Mouse (Mus musculus) heart, embryonic 12.5 days (tissue): ENCODE results near the gene Omp. TPM values are rescaled to one million over a fixed set of nuclear protein-coding genes. Genes with fewer than 3 reads are reported as not detected.

Experiments used
- ATAC-seq: fragments of 200-750 bp; cut with Nextera tagmentation; 2 replicates; pipeline ENCODE4 v1.8.0; 2017; ENCODE audit warnings: moderate TSS enrichment, moderate library complexity; ENCODE audit not compliant: insufficient number of reproducible peaks, low FRiP score
- H3K27ac ChIP-seq: fragments of 300-500 bp; sonication (generic); 2 replicates; pipeline ENCODE4 v1.5.1; 2016; ENCODE audit warnings: mild to moderate bottlenecking, moderate library complexity; ENCODE audit not compliant: poor library complexity, severe bottlenecking
- H3K27me3 ChIP-seq: fragments of 300-500 bp; sonication (generic); replicated peaks from 2 replicates; pipeline ENCODE4 v1.6.1; 2016; ENCODE audit warnings: mild to moderate bottlenecking, moderate library complexity
- H3K36me3 ChIP-seq: fragments of 300-500 bp; sonication (generic); 2 replicates; pipeline ENCODE4 v1.6.1; 2016; ENCODE audit warnings: mild to moderate bottlenecking, moderate library complexity
- H3K4me1 ChIP-seq: fragments of 300-500 bp; sonication (generic); replicated peaks from 2 replicates; pipeline ENCODE4 v1.6.1; 2016; ENCODE audit warnings: mild to moderate bottlenecking
- H3K4me2 ChIP-seq: fragments of 300-500 bp; sonication (generic); 2 replicates; pipeline ENCODE4 v1.6.1; 2016; ENCODE audit warnings: mild to moderate bottlenecking, moderate library complexity
- H3K4me3 ChIP-seq: fragments of 300-500 bp; sonication (generic); 2 replicates; pipeline ENCODE4 v1.5.1; 2016; ENCODE audit warnings: mild to moderate bottlenecking
- H3K9ac ChIP-seq: fragments of 300-500 bp; sonication (generic); 2 replicates; pipeline ENCODE4 v1.6.1; 2016; ENCODE audit warnings: mild to moderate bottlenecking, moderate library complexity
- H3K9me3 ChIP-seq: fragments of 300-500 bp; sonication (generic); replicated peaks from 2 replicates; pipeline ENCODE4 v1.6.1; 2016; ENCODE audit warnings: mild to moderate bottlenecking, moderate library complexity
- WGBS: fragments of 180-500 bp; shearing (Covaris S2); methylation state at CpG from one replicate; pipeline ENCODE4 v1.1.7; 2016; 5-methylcytosine and 5-hydroxymethylcytosine counted together
- polyA plus RNA-seq: library from polyadenylated mRNA; unstranded; fragments of >200 nt; fragmentation: Nextera tagmentation; extraction: Ambion mirVana; gene quantifications from 2 replicates; pipeline ENCODE4 v1.2.1, GENCODE M21; 2016

Gene Omp
- polyA plus RNA-seq, 1 experiment from 2014 or later: 0.20 TPM

GRCm38 (mm10) chr7:98178560-98179231 is 33.4 kb upstream of the Omp start:
- H3K9me3 ChIP-seq: no peaks in the 10 kb centered on the region
- peak overlapping the region; percentile 68 for H3K4me3 ChIP-seq
- H3K27me3 ChIP-seq: no peaks in the 10 kb centered on the region
- peak; percentile 48 for ATAC-seq
- no peaks in the 10 kb centered on the region for H3K36me3 ChIP-seq
- H3K27ac ChIP-seq: 0 out of 2 replicates have a peak overlapping the region, but pooled peaks have one; percentile 19
- H3K4me2 ChIP-seq: peak overlapping the region; percentile 77
- H3K9ac ChIP-seq: peak overlapping the region; percentile 67
- WGBS: 90% methylated on average over 5 of the region's 5 CpGs
- H3K4me1 ChIP-seq: peaks cover 34% of the 10 kb centered on the region

GRCm38 (mm10) chr7:98177929-98178559 is 32.7 kb upstream of the Omp start, which contains the start of gene Capn5:
TSS of gene Capn5 (minus strand) at chr7:98178274.
- peaks cover 40% of the 10 kb centered on the region for H3K4me1 ChIP-seq
- peak within 1 kb of the TSS; percentile 68 for H3K4me3 ChIP-seq
- H3K9ac ChIP-seq: peak within 1 kb of the TSS; percentile 67
- peak within 1 kb of the TSS; percentile 32 for H3K27ac ChIP-seq
- 2% methylated on average over 42 of the region's 44 CpGs for WGBS
- H3K4me2 ChIP-seq: peak within 1 kb of the TSS; percentile 77
- ATAC-seq: peak; percentile 89
- no peaks in the 10 kb centered on the region for H3K9me3 ChIP-seq
- no peaks in the 10 kb centered on the region for H3K36me3 ChIP-seq
- no peaks in the 10 kb centered on the region for H3K27me3 ChIP-seq

GRCm38 (mm10) chr7:98177566-98177928 is 32.2 kb upstream of the Omp start:
- no peak for ATAC-seq
- no peaks in the 10 kb centered on the region for H3K9me3 ChIP-seq
- H3K9ac ChIP-seq: peak overlapping the region; percentile 67
- no peaks in the 10 kb centered on the region for H3K27me3 ChIP-seq
- H3K36me3 ChIP-seq: no peaks in the 10 kb centered on the region
- WGBS: 2% methylated on average over 9 of the region's 9 CpGs
- H3K27ac ChIP-seq: no peak overlapping the region
- peak overlapping the region; percentile 68 for H3K4me3 ChIP-seq
- peak overlapping the region; percentile 77 for H3K4me2 ChIP-seq
- H3K4me1 ChIP-seq: peaks cover 40% of the 10 kb centered on the region

DNA sequence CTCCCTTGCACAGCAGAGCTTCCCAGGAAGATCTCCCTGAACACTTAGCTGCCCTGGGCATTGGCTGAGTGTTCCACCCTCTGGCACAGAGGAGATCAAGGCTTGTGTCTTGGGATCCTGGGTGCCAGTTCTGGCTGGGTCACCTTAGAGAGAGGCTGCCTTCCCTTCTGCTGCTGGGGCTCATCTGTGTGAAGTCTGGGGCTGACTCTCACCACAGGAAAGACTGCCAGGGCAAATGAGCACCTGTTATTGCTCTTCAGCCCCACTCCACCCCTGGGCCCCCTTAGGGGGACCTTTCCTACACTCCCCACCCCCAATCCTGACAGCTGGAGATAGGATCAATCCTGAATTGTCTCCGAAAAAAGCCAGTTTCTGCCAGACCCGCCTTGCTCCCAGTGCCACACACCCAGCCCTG is 31.8 kb upstream of the Omp start:
- Histone ChIP-seq H3K9ac (peak overlapping the region; percentile 67), H3K36me3 (no peaks in the 10 kb centered on the region), H3K27me3 (no peaks in the 10 kb centered on the region), H3K4me1 (peaks cover 40% of the 10 kb centered on the region), H3K4me3 (peak overlapping the region; percentile 68), H3K4me2 (peak overlapping the region; percentile 77), H3K9me3 (no peaks in the 10 kb centered on the region), H3K27ac (peak overlapping the region; percentile 32)
- ATAC-seq: no peak
- 40% methylated on average over 2 of the region's 2 CpGs for WGBS

- H3K9ac ChIP-seq: peak overlapping the region; percentile 67
- 62% methylated on average over 8 of the region's 8 CpGs for WGBS
- peak overlapping the region; percentile 68 for H3K4me3 ChIP-seq
Observed at GRCm38 (mm10) chr7:98176322-98177070, 31.2 kb upstream of the Omp start.

DNA sequence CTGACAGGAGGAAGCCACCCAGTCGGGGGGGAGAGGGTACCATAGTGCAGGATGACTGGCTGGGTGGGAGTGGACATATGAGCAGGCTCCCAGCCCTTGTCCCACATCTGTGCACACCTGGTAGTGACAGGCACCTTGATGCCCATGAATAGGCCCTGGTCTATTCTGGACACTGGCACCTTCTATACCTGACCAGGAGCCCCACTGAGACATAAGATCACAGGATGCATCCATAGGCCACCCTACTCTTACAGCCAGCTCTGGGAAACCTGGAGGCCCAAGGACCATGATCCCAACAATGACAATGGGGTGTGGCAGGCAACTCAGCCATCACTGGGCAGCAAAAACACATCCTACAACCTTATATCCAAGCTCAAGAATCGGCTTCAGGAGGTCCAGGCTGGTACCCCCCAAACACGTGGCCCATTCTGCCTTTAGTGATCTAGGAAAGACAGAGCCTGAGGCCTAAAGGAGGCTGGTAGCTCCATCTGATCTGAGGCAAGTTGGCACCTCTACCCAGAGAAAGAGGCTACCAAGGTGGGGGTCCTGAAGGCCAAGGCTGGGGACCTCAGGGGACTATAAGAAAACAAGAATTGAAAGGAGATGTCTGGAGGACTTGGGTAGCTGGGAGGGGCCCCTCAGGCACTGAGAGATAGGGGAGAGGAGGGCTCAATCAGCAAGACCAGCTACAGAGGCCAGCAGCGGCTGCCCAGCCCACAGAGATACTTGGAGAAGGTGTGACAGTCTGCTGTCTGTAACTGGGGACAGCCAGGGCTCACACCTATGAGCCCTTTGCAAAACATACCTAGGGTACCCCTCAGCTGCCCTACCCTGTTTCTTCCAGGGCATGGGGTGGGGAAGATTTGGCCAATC is 29.8 kb upstream of the Omp start:
- 57% methylated on average over 4 of the region's 4 CpGs for WGBS
- Histone ChIP-seq H3K9me3 (no peaks in the 10 kb centered on the region), H3K9ac (no peak overlapping the region), H3K4me1 (peaks cover 56% of the 10 kb centered on the region), H3K27me3 (no peaks in the 10 kb centered on the region), H3K4me3 (no peak overlapping the region), H3K36me3 (no peaks in the 10 kb centered on the region), H3K4me2 (0 out of 2 replicates have a peak overlapping the region, but pooled peaks have one; percentile 19), H3K27ac (no peak overlapping the region)
- peak; percentile 56; the same call in 1 of the 2 replicates for ATAC-seq

More at GRCm38 (mm10) chr7:98176322-98177070, 31.2 kb upstream of the Omp start:
- Histone ChIP-seq H3K4me2 (peak overlapping the region; percentile 77), H3K27me3 (no peaks in the 10 kb centered on the region), H3K9me3 (no peaks in the 10 kb centered on the region), H3K36me3 (no peaks in the 10 kb centered on the region), H3K4me1 (peaks cover 46% of the 10 kb centered on the region), H3K27ac (peak overlapping the region; percentile 32)
- no peak for ATAC-seq

GRCm38 (mm10) chr7:98173408-98173807 is 28.1 kb upstream of the Omp start:
- no peak overlapping the region for H3K4me3 ChIP-seq
- no peak overlapping the region for H3K9ac ChIP-seq
- no peak for ATAC-seq
- no peaks in the 10 kb centered on the region for H3K36me3 ChIP-seq
- H3K9me3 ChIP-seq: no peaks in the 10 kb centered on the region
- WGBS: 20% methylated on average over 4 of the region's 4 CpGs
- H3K27ac ChIP-seq: no peak overlapping the region
- H3K4me1 ChIP-seq: peaks cover 52% of the 10 kb centered on the region
- H3K4me2 ChIP-seq: no peak overlapping the region
- H3K27me3 ChIP-seq: no peaks in the 10 kb centered on the region

DNA sequence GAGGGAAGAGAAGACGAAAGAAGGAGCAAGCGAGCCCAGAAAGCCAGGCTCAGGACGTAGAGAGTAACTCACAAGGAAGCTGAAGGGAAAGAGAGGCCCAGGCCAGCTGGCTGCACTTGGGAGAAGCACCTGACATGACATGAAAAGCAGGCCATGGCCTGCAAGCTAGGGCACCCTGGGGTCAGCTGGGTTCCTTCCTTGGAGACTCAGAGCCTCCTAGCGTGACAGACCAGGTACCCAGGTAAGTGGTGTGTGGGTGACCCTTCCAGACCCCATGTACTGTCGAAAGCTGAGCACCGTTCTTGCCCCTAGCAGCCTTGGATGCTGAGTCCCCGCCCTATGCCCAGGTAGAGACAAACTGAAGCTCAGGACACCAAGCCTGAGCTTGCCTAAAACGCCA is 27.4 kb upstream of the Omp start:
- Histone ChIP-seq H3K4me2 (no peak overlapping the region), H3K27me3 (no peaks in the 10 kb centered on the region), H3K27ac (no peak overlapping the region), H3K4me3 (no peak overlapping the region), H3K4me1 (peaks cover 49% of the 10 kb centered on the region), H3K9me3 (no peaks in the 10 kb centered on the region), H3K36me3 (no peaks in the 10 kb centered on the region), H3K9ac (no peak overlapping the region)
- no peak for ATAC-seq
- 80% methylated on average over 8 of the region's 8 CpGs for WGBS

GRCm38 (mm10) chr7:98171141-98172073 is 26.1 kb upstream of the Omp start:
- Histone ChIP-seq H3K27ac (peak overlapping the region; percentile 61), H3K9ac (no peak overlapping the region), H3K4me2 (peak overlapping the region; percentile 18), H3K36me3 (no peaks in the 10 kb centered on the region), H3K27me3 (no peaks in the 10 kb centered on the region), H3K4me1 (peaks cover 37% of the 10 kb centered on the region), H3K4me3 (no peak overlapping the region), H3K9me3 (no peaks in the 10 kb centered on the region)
- ATAC-seq: peak; percentile 90
- 55% methylated on average over 6 of the region's 6 CpGs for WGBS
